In genomic region chr6:57557796-57558317, GRCm38 (mm10) we compare ENCODE assay signal across 28 mouse cellular contexts.
"Had no signal": no experiment of that assay in that cellular context is flagged by ENCODE, and none has a peak within 500 bp of the region (broad histone marks: within the 10 kb centered on the region; RNA-seq: fewer than 3 reads in every experiment).

No protein-coding gene starts in this region.

- DNase-seq: gastrocnemius, adult 2 months; gastrocnemius, postnatal 10 days; gastrocnemius, postnatal 25 days; heart, adult 11 months; heart, adult 2 months; heart, postnatal 14 days; heart, postnatal 36 days; kidney, adult 18-20 months; kidney, adult 9 months; kidney, postnatal 4 days; liver, embryonic 13.5 days had no signal

- H3K27ac ChIP-seq: gastrocnemius, adult 2 months; heart, adult 2 months; heart, embryonic 13.5 days; heart, embryonic 15.5 days; hindbrain, embryonic 10.5 days; hindbrain, embryonic 12.5 days; hindbrain, embryonic 14.5 days; intestine, embryonic 15.5 days; kidney, embryonic 15.5 days; kidney, postnatal 0 days; layer of hippocampus, adult 2 months; left cerebral cortex, adult 2 months; limb, embryonic 10.5 days; limb, embryonic 12.5 days; liver, embryonic 13.5 days; liver, embryonic 15.5 days had no signal

- H3K9me3 ChIP-seq: heart, embryonic 15.5 days; hindbrain, embryonic 10.5 days; hindbrain, embryonic 12.5 days; intestine, embryonic 15.5 days; kidney, embryonic 15.5 days; limb, embryonic 10.5 days; limb, embryonic 12.5 days; liver, embryonic 13.5 days; liver, embryonic 15.5 days had no signal

- ATAC-seq: hindbrain, embryonic 16.5 days; inflammation-experienced regulatory T-cells, adult 6 months; intestine, embryonic 15.5 days; intestine, postnatal 0 days had no signal

- H3K36me3 ChIP-seq: heart, embryonic 13.5 days; heart, embryonic 15.5 days; hindbrain, embryonic 10.5 days; hindbrain, embryonic 12.5 days; intestine, embryonic 15.5 days; kidney, embryonic 15.5 days; limb, embryonic 10.5 days; limb, embryonic 12.5 days; liver, embryonic 13.5 days; liver, embryonic 15.5 days had no signal

- H3K9ac ChIP-seq: heart, embryonic 13.5 days; heart, embryonic 15.5 days; hindbrain, embryonic 12.5 days; hindbrain, embryonic 14.5 days; intestine, embryonic 15.5 days; kidney, embryonic 15.5 days; limb, embryonic 12.5 days; liver, embryonic 13.5 days; liver, embryonic 15.5 days had no signal

- H3K4me2 ChIP-seq: heart, embryonic 11.5 days; heart, embryonic 13.5 days; heart, embryonic 15.5 days; hindbrain, embryonic 12.5 days; hindbrain, embryonic 14.5 days; intestine, embryonic 15.5 days; kidney, embryonic 15.5 days; limb, embryonic 12.5 days; liver, embryonic 13.5 days; liver, embryonic 15.5 days had no signal

- H3K4me3 ChIP-seq: gastrocnemius, adult 2 months; heart, adult 2 months; heart, embryonic 13.5 days; heart, embryonic 15.5 days; hindbrain, embryonic 10.5 days; hindbrain, embryonic 12.5 days; intestine, embryonic 15.5 days; kidney, embryonic 15.5 days; layer of hippocampus, adult 2 months; left cerebral cortex, adult 2 months; limb, embryonic 10.5 days; limb, embryonic 12.5 days; liver, embryonic 13.5 days; liver, embryonic 15.5 days had no signal

- H3K27me3 ChIP-seq: heart, embryonic 13.5 days; heart, embryonic 15.5 days; hindbrain, embryonic 12.5 days; intestine, embryonic 15.5 days; kidney, embryonic 15.5 days; limb, embryonic 12.5 days; liver, embryonic 13.5 days; liver, embryonic 15.5 days had no signal

- H3K4me1 ChIP-seq: heart, embryonic 13.5 days; heart, embryonic 15.5 days; hindbrain, embryonic 10.5 days; hindbrain, embryonic 12.5 days; intestine, embryonic 15.5 days; kidney, embryonic 15.5 days; limb, embryonic 10.5 days; limb, embryonic 12.5 days; liver, embryonic 13.5 days; liver, embryonic 15.5 days had no signal
